Mouse (Mus musculus): ENCODE results near the gene Tmem88b. TPM values are rescaled to one million over a fixed set of nuclear protein-coding genes. Genes with fewer than 3 reads are reported as not detected.

Tmem88b gene
- 0.89 and 1.3 TPM in 2 replicates for polyA plus RNA-seq (2015; fragmentation: Nextera tagmentation; extraction: Ambion mirVana)

- Histone ChIP-seq H3K9ac (ENCODE audit: low read depth, low read length) (peak within 1 kb of the TSS; percentile 85; the same call in 1 of the 2 replicates), H3K27me3 (replicated peaks; ENCODE audit: control insufficient read depth, insufficient read depth, low read length) (no peaks in the 10 kb centered on the region), H3K4me3 (ENCODE audit: low read length) (peak within 1 kb of the TSS; percentile 69), H3K27ac (ENCODE audit: low read depth, low read length) (peak within 1 kb of the TSS; percentile 89), H3K36me3 (ENCODE audit: control insufficient read depth, insufficient read depth, low read length) (no peaks in the 10 kb centered on the region), H3K4me1 (ENCODE audit: control insufficient read depth, insufficient read depth, low read depth, low read length) (peaks cover 4% of the 10 kb centered on the region; the same call in 1 of the 2 replicates), H3K4me2 (ENCODE audit: low read length) (peak within 1 kb of the TSS; percentile 80), H3K9me3 (ENCODE audit: control insufficient read depth, low read length) (no peaks in the 10 kb centered on the region)
- WGBS: 60% methylated on average over 5 of the region's 5 CpGs
- ATAC-seq: no peak
Measured at GRCm38 (mm10) chr4:155785819-155786218, at the start of gene Tmem88b. TSS of gene Tmem88b (minus strand) at chr4:155785874.

GRCm38 (mm10) chr4:155833836-155834235 lies 48.2 kb upstream of the Tmem88b start:
- 40% methylated on average over 2 of the region's 2 CpGs for WGBS
- H3K27me3 ChIP-seq (replicated peaks; ENCODE audit: control insufficient read depth, insufficient read depth, low read length): no peaks in the 10 kb centered on the region
- no peak overlapping the region for H3K4me2 ChIP-seq (ENCODE audit: low read length)
- H3K36me3 ChIP-seq (ENCODE audit: control insufficient read depth, insufficient read depth, low read length): no peaks in the 10 kb centered on the region; the same call in 1 of the 2 replicates
- ATAC-seq: no peak
- H3K9ac ChIP-seq (ENCODE audit: low read depth, low read length): no peak overlapping the region; the same call in 1 of the 2 replicates
- peak overlapping the region; percentile 61 for H3K27ac ChIP-seq (ENCODE audit: low read depth, low read length)
- peaks cover 26% of the 10 kb centered on the region for H3K4me1 ChIP-seq (ENCODE audit: control insufficient read depth, insufficient read depth, low read depth, low read length)
- H3K9me3 ChIP-seq (ENCODE audit: control insufficient read depth, low read length): no peaks in the 10 kb centered on the region
- no peak overlapping the region for H3K4me3 ChIP-seq (ENCODE audit: low read length)

GRCm38 (mm10) chr4:155833234-155833633 lies 47.6 kb upstream of the Tmem88b start:
- Histone ChIP-seq H3K4me1 (ENCODE audit: control insufficient read depth, insufficient read depth, low read depth, low read length) (peaks cover 26% of the 10 kb centered on the region), H3K4me3 (ENCODE audit: low read length) (no peak overlapping the region), H3K27me3 (replicated peaks; ENCODE audit: control insufficient read depth, insufficient read depth, low read length) (no peaks in the 10 kb centered on the region), H3K9ac (ENCODE audit: low read depth, low read length) (no peak overlapping the region), H3K4me2 (ENCODE audit: low read length) (no peak overlapping the region), H3K9me3 (ENCODE audit: control insufficient read depth, low read length) (no peaks in the 10 kb centered on the region), H3K27ac (ENCODE audit: low read depth, low read length) (no peak overlapping the region), H3K36me3 (ENCODE audit: control insufficient read depth, insufficient read depth, low read length) (no peaks in the 10 kb centered on the region; the same call in 1 of the 2 replicates)
- no peak for ATAC-seq
- WGBS: 89% methylated on average over 4 of the region's 4 CpGs

GRCm38 (mm10) chr4:155832321-155832720 lies 46.6 kb upstream of the Tmem88b start:
- Histone ChIP-seq H3K27me3 (replicated peaks; ENCODE audit: control insufficient read depth, insufficient read depth, low read length) (no peaks in the 10 kb centered on the region), H3K4me1 (ENCODE audit: control insufficient read depth, insufficient read depth, low read depth, low read length) (peaks cover 26% of the 10 kb centered on the region), H3K27ac (ENCODE audit: low read depth, low read length) (no peak overlapping the region), H3K36me3 (ENCODE audit: control insufficient read depth, insufficient read depth, low read length) (no peaks in the 10 kb centered on the region; the same call in 1 of the 2 replicates), H3K9me3 (ENCODE audit: control insufficient read depth, low read length) (no peaks in the 10 kb centered on the region), H3K4me2 (ENCODE audit: low read length) (peak overlapping the region; percentile 97), H3K4me3 (ENCODE audit: low read length) (peak overlapping the region; percentile 57), H3K9ac (ENCODE audit: low read depth, low read length) (peak overlapping the region; percentile 79)
- WGBS: 52% methylated on average over 10 of the region's 10 CpGs
- no peak for ATAC-seq

- Histone ChIP-seq H3K4me1 (ENCODE audit: control insufficient read depth, insufficient read depth, low read depth, low read length) (peaks cover 26% of the 10 kb centered on the region), H3K27me3 (replicated peaks; ENCODE audit: control insufficient read depth, insufficient read depth, low read length) (no peaks in the 10 kb centered on the region), H3K9me3 (ENCODE audit: control insufficient read depth, low read length) (no peaks in the 10 kb centered on the region), H3K4me2 (ENCODE audit: low read length) (peak overlapping the region; percentile 97), H3K27ac (ENCODE audit: low read depth, low read length) (peak overlapping the region; percentile 90), H3K4me3 (ENCODE audit: low read length) (peak overlapping the region; percentile 57), H3K36me3 (ENCODE audit: control insufficient read depth, insufficient read depth, low read length) (peaks cover 1% of the 10 kb centered on the region), H3K9ac (ENCODE audit: low read depth, low read length) (peak overlapping the region; percentile 79)
- ATAC-seq: no peak
- under 1% methylated on average over 17 of the region's 25 CpGs for whole genome bisulfite sequencing
Measured at GRCm38 (mm10) chr4:155831831-155832230, 46.2 kb upstream of the Tmem88b start.

- peak; percentile 95 for ATAC-seq
- 0% methylated on average over 49 of the region's 49 CpGs for whole genome bisulfite sequencing
- peak within 1 kb of the TSS; percentile 90 for H3K27ac ChIP-seq (ENCODE audit: low read depth, low read length)
- peak within 1 kb of the TSS; percentile 97 for H3K4me2 ChIP-seq (ENCODE audit: low read length)
- H3K27me3 ChIP-seq (replicated peaks; ENCODE audit: control insufficient read depth, insufficient read depth, low read length): no peaks in the 10 kb centered on the region
- H3K4me1 ChIP-seq (ENCODE audit: control insufficient read depth, insufficient read depth, low read depth, low read length): peaks cover 26% of the 10 kb centered on the region
- peak within 1 kb of the TSS; percentile 79 for H3K9ac ChIP-seq (ENCODE audit: low read depth, low read length)
- no peaks in the 10 kb centered on the region for H3K9me3 ChIP-seq (ENCODE audit: control insufficient read depth, low read length)
- peaks cover 3% of the 10 kb centered on the region for H3K36me3 ChIP-seq (ENCODE audit: control insufficient read depth, insufficient read depth, low read length)
- peak within 1 kb of the TSS; percentile 57 for H3K4me3 ChIP-seq (ENCODE audit: low read length)
Measured at GRCm38 (mm10) chr4:155831205-155831766, 45.6 kb upstream of the Tmem88b start, which contains the start of gene Aurkaip1. TSS of gene Aurkaip1 (plus strand) at chr4:155831272.

- H3K27ac ChIP-seq (ENCODE audit: low read depth, low read length): peak overlapping the region; percentile 90; the same call in 1 of the 2 replicates
Measured at GRCm38 (mm10) chr4:155830596-155830995, 44.9 kb upstream of the Tmem88b start.

GRCm38 (mm10) chr4:155829866-155830265 lies 44.2 kb upstream of the Tmem88b start:
- peaks cover 8% of the 10 kb centered on the region for H3K36me3 ChIP-seq (ENCODE audit: control insufficient read depth, insufficient read depth, low read length)
- H3K4me3 ChIP-seq (ENCODE audit: low read length): no peak overlapping the region
- H3K4me1 ChIP-seq (ENCODE audit: control insufficient read depth, insufficient read depth, low read depth, low read length): peaks cover 26% of the 10 kb centered on the region
- no peak for ATAC-seq
- no peak overlapping the region for H3K9ac ChIP-seq (ENCODE audit: low read depth, low read length)
- 97% methylated on average over 4 of the region's 4 CpGs for whole genome bisulfite sequencing
- H3K27ac ChIP-seq (ENCODE audit: low read depth, low read length): no peak overlapping the region
- H3K27me3 ChIP-seq (replicated peaks; ENCODE audit: control insufficient read depth, insufficient read depth, low read length): no peaks in the 10 kb centered on the region
- H3K4me2 ChIP-seq (ENCODE audit: low read length): no peak overlapping the region
- no peaks in the 10 kb centered on the region for H3K9me3 ChIP-seq (ENCODE audit: control insufficient read depth, low read length)

More at GRCm38 (mm10) chr4:155830596-155830995, 44.9 kb upstream of the Tmem88b start:
- Histone ChIP-seq H3K36me3 (ENCODE audit: control insufficient read depth, insufficient read depth, low read length) (peaks cover 3% of the 10 kb centered on the region), H3K4me3 (ENCODE audit: low read length) (peak overlapping the region; percentile 57), H3K27me3 (replicated peaks; ENCODE audit: control insufficient read depth, insufficient read depth, low read length) (no peaks in the 10 kb centered on the region), H3K9me3 (ENCODE audit: control insufficient read depth, low read length) (no peaks in the 10 kb centered on the region), H3K9ac (ENCODE audit: low read depth, low read length) (no peak overlapping the region), H3K4me2 (ENCODE audit: low read length) (peak overlapping the region; percentile 97), H3K4me1 (ENCODE audit: control insufficient read depth, insufficient read depth, low read depth, low read length) (peaks cover 26% of the 10 kb centered on the region)
- 56% methylated on average over 8 of the region's 8 CpGs for WGBS
- no peak for ATAC-seq

GRCm38 (mm10) chr4:155823443-155823842 lies 37.8 kb upstream of the Tmem88b start:
- H3K4me1 ChIP-seq (ENCODE audit: control insufficient read depth, insufficient read depth, low read depth, low read length): no peaks in the 10 kb centered on the region
- H3K27ac ChIP-seq (ENCODE audit: low read depth, low read length): no peak overlapping the region
- 96% methylated on average over 16 of the region's 16 CpGs for WGBS
- H3K27me3 ChIP-seq (replicated peaks; ENCODE audit: control insufficient read depth, insufficient read depth, low read length): no peaks in the 10 kb centered on the region
- H3K9me3 ChIP-seq (ENCODE audit: control insufficient read depth, low read length): no peaks in the 10 kb centered on the region
- no peak overlapping the region for H3K4me3 ChIP-seq (ENCODE audit: low read length)
- no peak for ATAC-seq
- no peak overlapping the region for H3K9ac ChIP-seq (ENCODE audit: low read depth, low read length)
- H3K36me3 ChIP-seq (ENCODE audit: control insufficient read depth, insufficient read depth, low read length): peaks cover 59% of the 10 kb centered on the region
- no peak overlapping the region for H3K4me2 ChIP-seq (ENCODE audit: low read length)

Measured in hindbrain, embryonic 16.5 days (tissue).